Mouse (Mus musculus): ENCODE results near the gene Gm6040.

Gene Gm6040

GRCm38 (mm10) chr8:20921971-20922370, at the start of gene Gm6040:
Gm6040 (minus strand) TSS chr8:20922071.
- no peak for DNase-seq (ENCODE audit: low spot score in 2 of 2)

DNA sequence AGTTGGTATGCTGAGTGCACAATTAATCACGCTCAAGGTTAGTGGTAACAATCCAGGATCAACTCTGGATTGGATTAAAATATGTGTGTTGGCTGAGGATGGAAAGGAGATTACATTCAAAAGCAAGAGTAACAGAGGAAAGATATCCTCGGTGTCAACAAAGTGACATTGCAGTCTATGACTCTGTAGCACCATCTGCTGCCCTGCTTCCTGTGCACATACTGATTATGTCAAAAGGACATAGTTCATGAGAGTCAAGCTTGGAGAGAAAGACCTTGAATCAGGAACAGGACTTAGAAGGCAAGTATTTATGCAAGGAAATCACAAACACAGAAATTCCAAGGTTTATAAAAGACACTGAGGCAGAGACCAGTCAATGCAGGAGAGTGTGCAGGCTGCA, 42.7 kb upstream of the Gm6040 start:
- no peak for DNase-seq (ENCODE audit: low spot score in 2 of 2)

GRCm38 (mm10) chr8:20944610-20945009, 22.7 kb upstream of the Gm6040 start, which contains the start of gene AY761185:
AY761185 (minus strand) TSS chr8:20944710.
- DNase-seq (ENCODE audit: low spot score in 2 of 2), result no peak

DNA sequence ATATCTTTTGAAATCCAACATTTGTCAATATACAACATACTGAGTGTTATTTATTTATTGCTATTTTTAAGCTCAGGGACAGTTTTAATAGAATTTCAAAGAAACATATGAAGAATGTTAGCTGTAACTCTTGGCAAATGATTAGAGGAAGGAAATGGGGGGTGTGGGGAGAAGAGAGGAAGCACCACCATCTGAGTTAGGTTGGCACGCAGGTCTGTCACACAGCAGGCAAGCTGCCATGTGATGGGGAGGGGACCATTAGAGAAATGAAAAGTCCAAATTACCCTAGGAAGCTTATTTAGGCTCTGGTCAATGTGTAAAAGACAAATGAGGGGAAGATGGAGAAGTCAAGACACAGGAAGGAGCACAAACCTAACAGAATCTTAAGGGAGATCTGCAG, 9.6 kb downstream of the Gm6040 start:
- DNase-seq (ENCODE audit: low spot score in 2 of 2), result no peak

- DNase-seq (ENCODE audit: low spot score in 2 of 2), result no peak
Measured at GRCm38 (mm10) chr8:20908256-20908655, 13.6 kb downstream of the Gm6040 start.

DNA sequence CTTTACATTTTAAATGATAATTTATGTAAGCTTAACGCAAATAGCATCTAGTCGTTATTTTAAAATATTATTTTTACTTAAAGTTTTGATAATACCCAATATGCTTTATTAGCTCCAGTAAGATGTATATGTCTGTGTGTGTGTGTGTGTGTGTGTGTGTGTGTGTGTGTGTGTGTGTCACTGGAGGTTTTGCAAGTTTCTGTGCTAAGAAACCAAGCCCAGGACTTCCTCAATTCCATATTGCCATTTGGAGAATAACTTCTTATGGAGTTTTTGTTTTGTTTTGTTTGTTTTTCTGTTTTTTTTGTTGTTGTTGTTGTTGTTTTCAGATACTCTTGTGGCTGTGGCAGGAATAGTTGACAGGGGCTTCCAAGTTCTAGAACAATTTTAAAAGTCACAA, 14.8 kb downstream of the Gm6040 start:
- no peak for DNase-seq (ENCODE audit: low spot score in 2 of 2)

- no peak for DNase-seq (ENCODE audit: low spot score in 2 of 2)
Measured at GRCm38 (mm10) chr8:20902527-20902926, 19.3 kb downstream of the Gm6040 start, which contains the start of gene Gm15056. Gm15056 (minus strand) TSS chr8:20902627.

DNA sequence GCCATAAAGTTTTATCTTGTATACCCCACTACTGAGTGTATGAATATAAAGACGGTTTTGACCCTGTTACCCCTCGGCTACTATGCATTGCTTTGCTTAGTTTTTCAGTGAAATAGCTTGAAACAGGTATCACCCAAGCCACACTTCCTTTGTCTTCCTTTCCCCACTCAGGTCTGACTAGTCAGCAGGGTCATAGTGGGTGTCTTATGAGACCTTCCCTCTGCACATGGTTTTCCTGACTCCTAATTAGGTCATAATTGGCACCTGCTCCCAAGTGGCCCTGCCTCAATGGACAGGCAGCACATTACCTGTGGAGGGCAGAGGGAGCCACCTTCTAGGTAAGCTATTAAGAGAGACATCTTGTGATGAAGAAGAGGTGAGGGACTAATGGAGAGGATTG, 29.5 kb downstream of the Gm6040 start, which contains the start of gene Defb33:
Gene Defb33, plus strand, starts transcription at position 301 of the 400 bp plus-strand sequence.
- no peak for DNase-seq (ENCODE audit: low spot score in 2 of 2)

DNA sequence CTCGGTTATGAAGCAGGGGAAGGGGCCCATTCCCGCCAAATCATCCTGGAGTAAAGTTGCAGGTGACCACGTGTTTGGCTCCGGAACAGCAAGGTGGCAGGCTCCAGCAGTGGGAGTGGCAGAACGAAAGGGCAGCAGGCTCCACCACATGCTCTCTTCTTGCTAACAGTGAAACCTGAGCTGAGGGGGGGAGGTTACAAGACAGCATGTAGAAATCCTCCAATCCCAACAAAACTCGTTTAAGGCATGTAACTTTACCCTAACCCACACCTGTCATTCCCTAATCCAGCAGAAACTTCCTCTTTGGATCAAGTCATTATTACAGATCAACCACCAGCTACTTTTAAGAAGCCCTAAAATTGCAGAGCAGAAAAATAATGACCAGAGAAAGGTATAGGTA, 47.3 kb downstream of the Gm6040 start:
- no peak for DNase-seq (ENCODE audit: low spot score in 2 of 2)

All from spleen, postnatal 4 days (tissue).